Mouse (Mus musculus) midbrain, embryonic 13.5 days (tissue): ENCODE results near the gene Ppp1r8. TPM values are rescaled to one million over a fixed set of nuclear protein-coding genes. Genes with fewer than 3 reads are reported as not detected.
"Not testable (repeated sequence)": the region's sequence is repeated elsewhere in the genome, so short reads cannot be mapped to it uniquely, and the experiment has no call there.

Experiments used
- ATAC-seq: fragments of 200-750 bp; cut with Nextera tagmentation; 2 replicates; pipeline ENCODE4 v1.8.0; 2017; ENCODE audit warnings: mild to moderate bottlenecking, moderate TSS enrichment, moderate library complexity
- H3K27ac ChIP-seq: fragments of 300-500 bp; sonication (generic); 2 replicates; pipeline ENCODE4 v1.5.1; 2015; ENCODE audit warnings: inconsistent platforms, mild to moderate bottlenecking, moderate library complexity
- H3K27me3 ChIP-seq: fragments of 300-500 bp; sonication (generic); 2 replicates; pipeline ENCODE4 v1.6.1; 2015; ENCODE audit warnings: mild to moderate bottlenecking, inconsistent platforms
- H3K36me3 ChIP-seq: fragments of 300-500 bp; sonication (generic); 2 replicates; pipeline ENCODE4 v1.6.1; 2015; ENCODE audit warnings: mild to moderate bottlenecking, inconsistent platforms
- H3K4me1 ChIP-seq: fragments of 300-500 bp; sonication (generic); replicated peaks from 2 replicates; pipeline ENCODE4 v1.6.1; 2015; ENCODE audit warnings: inconsistent platforms
- H3K4me2 ChIP-seq: fragments of 300-500 bp; sonication (generic); replicated peaks from 2 replicates; pipeline ENCODE4 v1.6.1; 2015; ENCODE audit warnings: moderate library complexity, mild to moderate bottlenecking, inconsistent platforms
- H3K4me3 ChIP-seq: fragments of 300-500 bp; sonication (generic); replicated peaks from 2 replicates; pipeline ENCODE4 v1.5.1; 2015; ENCODE audit warnings: mild to moderate bottlenecking, inconsistent platforms
- H3K9ac ChIP-seq: fragments of 300-500 bp; sonication (generic); replicated peaks from 2 replicates; pipeline ENCODE4 v1.6.1; 2015; ENCODE audit warnings: mild to moderate bottlenecking, inconsistent platforms
- H3K9me3 ChIP-seq: fragments of 300-500 bp; sonication (generic); 2 replicates; pipeline ENCODE4 v1.6.1; 2016; ENCODE audit warnings: mild to moderate bottlenecking, inconsistent platforms
- WGBS: fragments of 180-500 bp; shearing (Covaris S2); methylation state at CpG from one replicate; pipeline ENCODE4 v1.1.7; 2015; 5-methylcytosine and 5-hydroxymethylcytosine counted together
- polyA plus RNA-seq: library from polyadenylated mRNA; unstranded; fragments of >200 nt; fragmentation: Nextera tagmentation; extraction: Ambion mirVana; gene quantifications from 2 replicates; pipeline ENCODE4 v1.2.1, GENCODE M21; 2015

Ppp1r8 gene
- polyA plus RNA-seq, 1 experiment from 2014 or later = 60.4 TPM

DNA sequence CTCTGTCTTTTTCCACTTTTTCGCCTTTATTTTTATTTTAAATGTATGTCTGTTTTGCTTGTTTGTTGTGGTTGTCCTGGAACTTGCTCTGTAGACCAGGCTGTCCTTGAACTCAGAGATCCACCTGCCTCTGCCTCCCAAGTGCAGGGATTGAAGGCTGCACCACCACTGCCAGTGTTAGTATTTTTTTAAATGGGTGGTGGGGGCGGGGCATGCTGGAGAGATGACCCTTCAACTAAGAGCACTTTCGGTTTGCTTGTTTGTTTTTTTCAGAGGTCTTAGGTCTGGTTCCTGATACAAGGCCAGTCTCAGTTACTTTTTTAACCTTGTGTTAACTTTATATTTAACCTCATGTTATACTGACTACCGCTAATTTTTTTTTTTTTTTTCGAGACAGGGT lies 37.8 kb downstream of the Ppp1r8 start:
- no peak overlapping the region for H3K4me2 ChIP-seq
- no peaks in the 10 kb centered on the region for H3K27me3 ChIP-seq
- H3K4me1 ChIP-seq = no peaks in the 10 kb centered on the region
- H3K36me3 ChIP-seq = no peaks in the 10 kb centered on the region
- H3K27ac ChIP-seq = no peak overlapping the region
- no peak overlapping the region for H3K4me3 ChIP-seq
- WGBS = 75% methylated on average over 5 of the region's 5 CpGs
- no peak overlapping the region for H3K9ac ChIP-seq
- no peaks in the 10 kb centered on the region for H3K9me3 ChIP-seq
- ATAC-seq = no peak

DNA sequence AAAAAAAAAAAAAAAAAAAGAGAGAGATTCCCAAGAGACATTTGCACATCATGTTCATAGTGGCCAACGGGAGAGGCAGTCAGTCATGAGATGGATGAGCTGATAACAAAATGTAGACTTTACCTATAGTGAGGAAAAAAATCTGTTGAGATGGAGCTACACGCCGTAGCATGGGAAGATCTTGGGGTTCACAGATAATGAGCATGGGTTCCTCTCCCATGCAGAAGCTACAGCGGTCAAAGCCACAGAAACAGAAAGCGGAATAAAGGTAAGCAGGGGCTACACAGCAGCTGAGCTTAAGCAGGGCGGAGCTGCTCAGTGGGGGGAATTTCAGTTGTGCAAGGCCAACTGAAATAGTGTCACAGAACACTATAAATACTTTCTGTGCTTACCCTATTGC lies 38.6 kb downstream of the Ppp1r8 start:
- Histone ChIP-seq H3K27me3 (no peaks in the 10 kb centered on the region), H3K9ac (no peak overlapping the region), H3K9me3 (no peaks in the 10 kb centered on the region), H3K4me1 (no peaks in the 10 kb centered on the region), H3K36me3 (no peaks in the 10 kb centered on the region), H3K4me3 (no peak overlapping the region), H3K4me2 (no peak overlapping the region), H3K27ac (no peak overlapping the region)
- WGBS = 93% methylated on average over 6 of the region's 6 CpGs
- ATAC-seq = no peak

DNA sequence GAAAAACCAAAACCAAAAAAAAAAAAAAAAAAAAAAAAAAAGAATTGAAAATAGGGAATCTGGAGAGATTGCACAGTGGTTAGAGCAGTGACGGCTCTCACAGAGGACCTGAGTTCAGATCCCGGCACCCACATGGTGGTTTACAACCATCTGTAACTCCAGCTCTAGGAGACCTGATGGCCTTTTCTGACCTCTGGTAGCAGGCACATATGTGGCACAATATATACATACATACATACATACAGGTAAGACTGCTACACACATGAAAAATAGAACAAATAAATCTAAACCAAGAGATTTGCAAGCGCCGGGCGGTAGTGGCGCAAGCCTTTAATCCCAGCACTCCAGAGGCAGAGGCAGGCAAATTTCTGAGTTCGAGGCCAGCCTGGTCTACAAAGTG lies 39.1 kb downstream of the Ppp1r8 start:
- H3K27me3 ChIP-seq = no peaks in the 10 kb centered on the region
- no peaks in the 10 kb centered on the region for H3K36me3 ChIP-seq
- H3K27ac ChIP-seq = no peak overlapping the region
- H3K4me1 ChIP-seq = no peaks in the 10 kb centered on the region
- H3K4me3 ChIP-seq = no peak overlapping the region
- H3K4me2 ChIP-seq = no peak overlapping the region
- H3K9me3 ChIP-seq = no peaks in the 10 kb centered on the region
- H3K9ac ChIP-seq = no peak overlapping the region
- no peak for ATAC-seq
- 97% methylated on average over 7 of the region's 7 CpGs for WGBS

DNA sequence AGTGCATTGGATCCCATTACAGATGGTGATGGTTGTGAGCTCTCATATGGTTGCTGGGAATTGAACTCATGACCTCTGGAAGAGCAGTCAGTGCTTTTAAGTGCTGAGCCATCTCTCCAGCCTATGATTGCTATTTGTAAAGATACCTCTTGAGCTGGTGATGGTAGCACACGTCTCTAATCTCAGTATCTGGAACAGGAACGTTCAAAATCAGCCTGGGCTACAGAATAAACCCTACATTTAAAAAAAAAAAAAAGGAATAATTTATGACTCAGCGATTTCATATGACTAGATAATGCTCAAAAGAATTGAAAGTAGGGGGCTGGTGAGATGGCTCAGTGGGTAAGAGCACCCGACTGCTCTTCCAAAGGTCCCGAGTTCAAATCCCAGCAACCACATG lies 39.8 kb downstream of the Ppp1r8 start:
- no peaks in the 10 kb centered on the region for H3K27me3 ChIP-seq
- no peak overlapping the region for H3K4me2 ChIP-seq
- H3K4me3 ChIP-seq = no peak overlapping the region
- no peak for ATAC-seq
- H3K9ac ChIP-seq = no peak overlapping the region
- H3K4me1 ChIP-seq = no peaks in the 10 kb centered on the region
- WGBS = 93% methylated on average over 5 of the region's 5 CpGs
- H3K36me3 ChIP-seq = no peaks in the 10 kb centered on the region
- H3K27ac ChIP-seq = no peak overlapping the region
- H3K9me3 ChIP-seq = no peaks in the 10 kb centered on the region

DNA sequence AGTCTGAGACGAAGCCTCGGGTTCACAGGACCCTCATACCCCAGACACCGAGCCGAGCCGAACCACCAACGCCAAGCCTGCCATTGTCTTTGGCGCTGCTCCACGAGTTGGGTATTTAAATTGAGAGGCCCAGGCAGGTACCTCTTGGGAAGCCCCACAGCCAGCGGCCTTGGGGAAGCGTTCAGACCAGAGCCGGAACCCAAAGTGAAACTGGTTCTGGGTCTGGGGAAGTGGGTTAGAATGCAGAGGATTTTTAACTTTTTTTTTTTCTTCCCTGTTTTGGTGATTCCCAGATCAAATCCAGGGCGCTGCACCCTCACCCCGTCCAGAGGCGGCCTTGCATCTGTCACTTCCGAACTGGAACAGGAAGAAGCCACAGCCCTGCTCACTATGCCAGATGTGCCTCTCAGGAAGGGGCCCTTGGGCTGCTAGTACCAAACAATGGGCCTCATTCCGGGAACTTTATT lies 40.8 kb downstream of the Ppp1r8 start:
- H3K4me3 ChIP-seq = no peak overlapping the region

DNA sequence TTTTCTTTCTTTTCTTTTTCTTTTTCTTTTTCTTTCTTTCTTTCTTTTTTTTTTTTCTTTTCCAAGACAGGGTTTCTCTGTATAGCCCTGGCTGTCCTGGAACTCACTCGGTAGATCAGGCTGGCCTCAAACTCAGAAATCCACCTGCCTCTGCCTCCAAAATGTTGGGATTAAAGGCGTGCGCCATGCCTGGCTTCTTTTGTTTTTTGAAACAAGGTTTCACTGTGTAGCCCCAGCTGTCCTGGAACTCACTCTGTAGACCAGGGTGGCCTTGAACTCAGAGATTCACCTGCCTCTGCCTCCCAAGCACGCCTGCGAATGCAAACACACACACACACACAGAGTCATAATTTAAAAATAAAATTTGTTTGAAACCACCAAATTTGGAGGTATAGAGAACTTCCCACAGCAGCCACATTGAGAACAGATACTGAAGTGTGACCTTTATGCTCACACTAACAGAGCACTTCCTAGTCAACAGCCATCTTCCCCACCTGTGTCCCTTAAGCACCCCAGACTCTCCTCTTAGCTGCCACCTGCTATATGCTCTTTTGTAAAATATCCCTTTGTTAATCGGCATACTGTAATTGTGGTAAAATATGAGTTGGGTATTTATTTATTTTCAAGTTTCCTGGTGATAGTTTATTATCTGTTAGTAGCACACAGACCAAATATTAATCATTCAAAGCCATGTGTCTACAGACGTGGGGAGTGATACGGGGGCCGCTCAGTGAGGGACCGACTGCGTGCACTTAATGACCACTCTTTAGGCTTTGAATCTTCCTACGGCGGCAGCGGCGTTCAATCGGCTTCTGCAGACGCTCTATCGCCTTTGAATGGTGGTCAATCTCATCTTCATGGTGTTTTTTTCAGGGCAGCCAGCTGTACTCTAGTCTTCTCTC lies 41.5 kb downstream of the Ppp1r8 start:
- H3K4me3 ChIP-seq = no peak overlapping the region
- H3K9me3 ChIP-seq = no peaks in the 10 kb centered on the region
- peaks cover 3% of the 10 kb centered on the region; the same call in 1 of the 2 replicates for H3K27me3 ChIP-seq
- WGBS = 86% methylated on average over 18 of the region's 18 CpGs
- no peak overlapping the region for H3K9ac ChIP-seq
- no peak for ATAC-seq
- no peaks in the 10 kb centered on the region for H3K36me3 ChIP-seq
- H3K27ac ChIP-seq = no peak overlapping the region
- H3K4me1 ChIP-seq = no peaks in the 10 kb centered on the region
- no peak overlapping the region for H3K4me2 ChIP-seq

More for the DNA sequence above, 40.8 kb downstream of the Ppp1r8 start:
- H3K36me3 ChIP-seq = no peaks in the 10 kb centered on the region
- no peaks in the 10 kb centered on the region for H3K27me3 ChIP-seq
- no peak for ATAC-seq
- H3K4me1 ChIP-seq = no peaks in the 10 kb centered on the region
- no peak overlapping the region for H3K9ac ChIP-seq
- no peak overlapping the region for H3K27ac ChIP-seq
- H3K9me3 ChIP-seq = no peaks in the 10 kb centered on the region
- no peak overlapping the region for H3K4me2 ChIP-seq
- 70% methylated on average over 16 of the region's 16 CpGs for WGBS

DNA sequence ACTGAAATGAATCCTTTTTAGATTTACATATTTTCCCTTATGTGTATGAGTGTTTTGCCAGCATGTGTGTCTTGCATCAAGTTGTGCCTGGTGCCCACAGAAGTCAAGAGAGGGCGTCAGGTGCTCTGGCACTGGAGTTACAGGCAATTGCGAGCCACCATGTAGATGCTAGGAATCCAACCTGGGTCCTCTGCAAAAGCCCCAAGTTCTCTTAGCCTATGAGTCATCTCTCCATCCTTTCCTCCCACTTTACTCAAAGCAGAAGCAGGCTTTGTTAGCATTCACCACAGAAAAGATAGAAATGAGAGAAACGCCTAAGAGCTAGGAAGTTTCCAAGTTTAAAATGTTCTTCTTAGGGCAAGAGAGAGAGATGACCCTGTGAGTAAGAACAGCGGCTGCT lies 43.1 kb downstream of the Ppp1r8 start:
- H3K27ac ChIP-seq = no peak overlapping the region
- H3K4me3 ChIP-seq = no peak overlapping the region
- H3K4me1 ChIP-seq = peaks cover 7% of the 10 kb centered on the region; the same call in 1 of the 2 replicates
- ATAC-seq = no peak
- H3K27me3 ChIP-seq = peaks cover 17% of the 10 kb centered on the region
- no peaks in the 10 kb centered on the region for H3K36me3 ChIP-seq
- H3K4me2 ChIP-seq = no peak overlapping the region
- no peaks in the 10 kb centered on the region for H3K9me3 ChIP-seq
- WGBS = 92% methylated on average over 4 of the region's 4 CpGs
- H3K9ac ChIP-seq = no peak overlapping the region

DNA sequence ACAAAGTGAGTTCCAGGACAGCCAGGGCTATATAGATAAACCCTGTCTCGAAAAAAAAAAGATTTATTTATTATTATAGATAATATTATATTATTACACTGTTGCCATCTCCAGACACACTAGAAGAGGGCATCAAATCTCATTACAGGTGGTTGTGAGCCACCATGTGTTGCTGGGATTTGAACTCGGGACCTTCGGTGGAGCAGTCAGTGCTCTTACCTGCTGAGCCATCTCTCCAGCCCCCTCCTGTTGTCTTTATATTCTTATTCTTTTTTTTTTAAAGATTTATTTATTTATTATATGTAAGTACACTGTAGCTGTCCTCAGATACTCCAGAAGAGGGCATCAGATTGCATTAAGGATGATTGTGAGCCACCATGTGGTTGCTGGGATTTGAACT lies 44.3 kb downstream of the Ppp1r8 start:
- not testable (repeated sequence) for H3K36me3 ChIP-seq, H3K9ac ChIP-seq, H3K9me3 ChIP-seq, H3K4me3 ChIP-seq, H3K27ac ChIP-seq, H3K4me1 ChIP-seq, H3K4me2 ChIP-seq, ATAC-seq
- 86% methylated on average over 3 of the region's 3 CpGs for WGBS
- H3K27me3 ChIP-seq = peaks cover 23% of the 10 kb centered on the region

GRCm38 (mm10) chr4:132798028-132798427 lies 44.9 kb downstream of the Ppp1r8 start:
- Histone ChIP-seq H3K4me2 (no peak overlapping the region), H3K9me3 (no peaks in the 10 kb centered on the region), H3K9ac (no peak overlapping the region), H3K36me3 (no peaks in the 10 kb centered on the region), H3K27me3 (peaks cover 23% of the 10 kb centered on the region), H3K4me3 (no peak overlapping the region), H3K27ac (no peak overlapping the region), H3K4me1 (peaks cover 7% of the 10 kb centered on the region; the same call in 1 of the 2 replicates)
- 70% methylated on average over 4 of the region's 4 CpGs for WGBS
- no peak for ATAC-seq

- WGBS = 100% methylated on average over 1 of the region's 1 CpGs
- no peaks in the 10 kb centered on the region for H3K9me3 ChIP-seq
Observed at GRCm38 (mm10) chr4:132797461-132797860, 45.5 kb downstream of the Ppp1r8 start.

GRCm38 (mm10) chr4:132796196-132796886 lies 46.6 kb downstream of the Ppp1r8 start, which contains the start of gene Themis2:
Themis2 (minus strand) TSS chr4:132796387.
- H3K27ac ChIP-seq = no peak within 1 kb of the TSS
- H3K4me2 ChIP-seq = peak within 1 kb of the TSS; percentile 52
- H3K9ac ChIP-seq = peak within 1 kb of the TSS; percentile 52; the same call in 1 of the 2 replicates
- no peaks in the 10 kb centered on the region for H3K9me3 ChIP-seq
- peak within 1 kb of the TSS; percentile 22 for H3K4me3 ChIP-seq
- WGBS = 1% methylated on average over 21 of the region's 21 CpGs
- H3K4me1 ChIP-seq = peaks cover 7% of the 10 kb centered on the region; the same call in 1 of the 2 replicates
- H3K27me3 ChIP-seq = peaks cover 23% of the 10 kb centered on the region
- ATAC-seq = no peak
- no peaks in the 10 kb centered on the region for H3K36me3 ChIP-seq

More at GRCm38 (mm10) chr4:132797461-132797860, 45.5 kb downstream of the Ppp1r8 start:
- Histone ChIP-seq H3K4me1 (peaks cover 7% of the 10 kb centered on the region; the same call in 1 of the 2 replicates), H3K27ac (no peak overlapping the region), H3K27me3 (peaks cover 23% of the 10 kb centered on the region), H3K4me3 (no peak overlapping the region), H3K36me3 (no peaks in the 10 kb centered on the region), H3K9ac (no peak overlapping the region), H3K4me2 (no peak overlapping the region)
- no peak for ATAC-seq

DNA sequence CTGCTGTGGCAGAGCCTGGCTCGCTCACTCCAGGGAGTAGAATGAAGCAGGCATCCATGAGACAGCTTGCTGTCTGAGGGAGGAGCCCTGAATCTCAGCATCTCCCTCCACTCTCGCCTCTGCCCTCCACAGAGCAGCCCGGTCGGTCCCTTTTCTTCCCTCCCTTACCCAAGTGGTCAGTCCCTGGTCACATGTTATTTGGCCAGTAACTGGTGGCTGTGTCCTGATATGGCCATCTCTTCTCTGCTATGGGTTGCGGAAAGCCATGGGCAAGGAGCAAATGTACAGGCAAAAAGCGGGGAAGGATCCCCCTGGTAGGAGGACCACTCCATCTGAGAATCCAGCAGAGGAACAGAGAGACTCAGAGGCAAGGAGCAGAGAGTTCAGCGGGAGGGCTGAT lies 47.8 kb downstream of the Ppp1r8 start:
- no peak overlapping the region for H3K4me2 ChIP-seq
- H3K36me3 ChIP-seq = no peaks in the 10 kb centered on the region
- WGBS = 61% methylated on average over 7 of the region's 7 CpGs
- H3K4me3 ChIP-seq = no peak overlapping the region
- no peak overlapping the region for H3K27ac ChIP-seq
- ATAC-seq = no peak
- H3K4me1 ChIP-seq = peaks cover 7% of the 10 kb centered on the region; the same call in 1 of the 2 replicates
- H3K9ac ChIP-seq = no peak overlapping the region
- H3K27me3 ChIP-seq = peaks cover 23% of the 10 kb centered on the region
- no peaks in the 10 kb centered on the region for H3K9me3 ChIP-seq
